Mouse (Mus musculus): ENCODE results near the gene Osbpl8.
A peak's percentile ranks its signal among the peaks of the same experiment; 100 is the strongest.

Gene Osbpl8

GRCm38 (mm10) chr10:111155065-111155464 is 9.5 kb upstream of the Osbpl8 start:
- no peak for DNase-seq (ENCODE audit: low spot score)

- no peak for DNase-seq (ENCODE audit: low spot score)
Measured at GRCm38 (mm10) chr10:111155571-111155970, 9.0 kb upstream of the Osbpl8 start.

GRCm38 (mm10) chr10:111156394-111157190 is 8.0 kb upstream of the Osbpl8 start:
- DNase-seq (ENCODE audit: low spot score) = no peak

DNA sequence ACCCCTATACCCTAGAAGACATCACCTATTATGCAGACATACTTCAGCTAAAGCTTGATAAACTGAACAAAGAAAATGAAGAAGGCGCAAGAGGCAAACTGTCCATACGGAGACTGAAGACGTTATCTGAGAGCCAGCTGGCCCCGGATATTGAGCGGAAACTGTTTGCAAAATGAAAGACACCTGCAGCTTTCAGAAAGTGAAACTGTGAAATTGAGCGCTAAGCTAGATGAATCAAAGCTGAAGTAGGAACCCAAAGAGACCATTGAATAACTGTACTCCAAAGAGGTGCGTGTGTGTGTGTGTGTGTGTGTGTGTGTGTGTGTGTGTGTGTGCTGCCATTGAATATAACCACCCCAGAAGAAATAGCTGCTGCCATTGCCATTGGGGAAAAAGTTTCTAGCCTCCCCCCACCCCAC is 7.3 kb upstream of the Osbpl8 start:
- no peak for DNase-seq (ENCODE audit: low spot score)

DNA sequence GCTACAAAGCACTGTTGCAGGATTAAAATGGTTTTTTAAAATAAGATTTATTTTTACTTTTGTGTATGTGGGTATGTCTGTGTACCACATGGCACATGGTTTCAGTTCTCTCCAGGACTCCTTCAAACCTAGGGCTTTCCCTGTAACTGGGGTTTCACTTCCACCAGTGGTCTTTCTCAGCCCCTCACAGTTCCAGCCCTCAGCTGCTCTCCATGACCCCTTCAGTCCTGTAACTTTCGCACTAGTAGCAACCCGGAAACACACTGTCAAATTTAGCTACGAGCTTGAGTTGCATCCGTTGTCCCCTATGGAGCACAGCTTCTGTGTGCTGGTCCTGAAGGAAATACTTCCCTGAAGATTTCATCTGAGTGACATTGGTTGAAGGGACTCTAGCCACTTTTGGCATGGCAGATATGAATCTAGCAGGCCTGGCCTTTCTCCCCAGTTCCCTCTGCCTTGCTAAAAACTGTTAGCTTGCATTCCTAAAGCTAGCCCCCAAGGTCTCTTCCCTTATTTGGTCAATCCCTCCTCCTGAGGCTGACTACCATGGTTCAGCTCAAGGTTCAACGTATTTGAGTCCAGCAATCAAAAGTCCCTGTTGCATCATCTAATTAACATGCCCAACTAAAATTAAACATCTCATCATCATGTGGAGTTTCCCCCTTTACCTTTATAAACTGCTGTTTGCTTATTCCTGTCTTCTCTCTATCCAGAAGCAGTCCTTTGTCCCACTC is 4.6 kb upstream of the Osbpl8 start:
- peak; percentile 45 for DNase-seq (ENCODE audit: low spot score)

DNA sequence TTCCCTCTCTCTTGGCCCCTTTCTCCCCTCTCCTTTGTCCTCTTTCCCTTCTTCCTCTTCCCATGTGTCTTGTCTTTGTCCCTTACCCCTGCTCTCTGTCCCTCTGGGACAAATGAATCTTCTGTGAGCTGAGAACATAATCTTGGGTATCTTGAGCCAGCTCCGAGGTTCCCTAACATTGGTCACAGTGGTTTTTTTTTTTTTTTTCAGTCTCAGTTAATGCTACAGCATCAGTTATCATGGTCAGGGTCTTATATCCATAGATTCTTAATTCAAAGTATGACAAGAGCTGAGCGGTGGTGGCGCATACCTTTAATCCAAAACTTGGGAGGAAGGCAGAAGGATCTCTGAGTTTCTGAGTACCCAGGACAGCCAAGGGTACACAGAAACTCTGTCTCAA is 4.0 kb upstream of the Osbpl8 start:
- DNase-seq (ENCODE audit: low spot score) = no peak

DNA sequence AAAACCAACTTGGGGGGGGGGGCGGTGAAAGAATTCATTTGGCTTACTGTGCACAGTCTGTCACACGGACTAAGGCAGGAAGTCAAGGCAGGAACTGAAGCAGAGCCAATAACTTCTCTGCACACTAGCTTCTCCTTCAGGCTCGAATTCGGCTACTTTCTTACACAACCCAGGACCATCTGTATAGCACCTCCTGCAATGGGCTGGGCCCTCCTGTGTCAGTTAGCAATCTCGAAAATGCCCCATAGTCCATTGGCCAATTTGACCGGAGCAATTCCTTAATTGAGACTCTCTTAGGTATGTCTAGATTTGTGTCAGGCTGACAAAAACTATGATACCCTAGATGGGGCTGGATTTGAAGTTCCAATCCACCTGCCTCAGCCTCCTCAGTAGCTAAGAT is 3.2 kb upstream of the Osbpl8 start:
- no peak for DNase-seq (ENCODE audit: low spot score)

- DNase-seq (ENCODE audit: low spot score) = no peak
Measured at GRCm38 (mm10) chr10:111163025-111163424, 1.5 kb upstream of the Osbpl8 start.

DNA sequence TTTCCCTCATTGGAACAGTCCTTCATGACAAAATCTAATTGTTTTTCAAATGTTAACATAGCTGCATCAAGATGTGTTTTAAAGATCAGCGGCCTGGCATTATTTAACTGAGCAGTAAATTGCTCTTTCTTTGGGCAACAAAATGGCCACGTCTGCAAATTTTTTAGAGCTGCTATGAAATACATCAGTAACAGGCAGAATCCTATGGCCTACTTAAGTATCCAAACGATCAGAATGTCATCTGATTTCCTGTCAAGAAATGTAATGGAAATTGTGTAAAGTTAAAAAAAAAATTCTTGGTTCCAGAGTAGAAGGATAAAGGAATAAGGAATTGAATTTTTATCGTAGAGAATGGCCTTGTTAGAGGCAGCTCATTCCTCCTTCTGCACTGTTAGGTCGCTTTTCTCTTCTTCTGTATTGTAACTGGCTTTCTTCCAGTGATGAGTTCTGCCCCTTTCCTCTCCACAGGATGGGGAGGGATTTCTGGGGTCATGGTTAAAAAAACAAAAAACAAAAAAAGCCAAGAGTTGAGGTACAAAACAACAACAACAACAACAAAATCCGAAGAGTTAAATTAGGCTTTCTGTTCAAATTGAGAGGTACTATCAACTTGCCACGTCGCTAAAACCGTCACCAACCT is 831 bp upstream of the Osbpl8 start:
- no peak for DNase-seq (ENCODE audit: low spot score)

- DNase-seq (ENCODE audit: low spot score) = no peak
Measured at GRCm38 (mm10) chr10:111165219-111165981, 848 bp downstream of the Osbpl8 start.

GRCm38 (mm10) chr10:111166057-111166841 is 1.7 kb downstream of the Osbpl8 start:
- DNase-seq (ENCODE audit: low spot score) = no peak

DNA sequence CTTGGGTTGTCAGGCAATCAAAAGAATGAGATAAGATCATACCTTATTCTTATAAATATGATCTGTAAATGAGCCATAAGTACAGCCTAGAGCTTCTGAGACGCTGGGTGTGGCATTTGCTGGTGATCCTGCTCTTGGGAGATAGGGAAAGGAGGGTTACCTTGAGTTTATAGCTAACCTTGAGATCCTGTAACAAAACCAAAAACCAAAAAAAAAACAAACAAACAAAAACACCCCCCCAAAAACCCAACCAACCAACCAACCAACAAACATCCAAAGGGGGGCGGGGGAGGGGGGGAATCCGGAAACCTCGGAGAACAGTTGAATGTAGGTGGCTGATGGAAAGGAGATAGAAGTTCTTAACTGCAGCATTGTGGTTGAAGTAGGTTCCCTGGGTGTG is 2.9 kb downstream of the Osbpl8 start:
- no peak for DNase-seq (ENCODE audit: low spot score)

GRCm38 (mm10) chr10:111168305-111168704 is 3.8 kb downstream of the Osbpl8 start:
- DNase-seq (ENCODE audit: low spot score) = no peak

DNA sequence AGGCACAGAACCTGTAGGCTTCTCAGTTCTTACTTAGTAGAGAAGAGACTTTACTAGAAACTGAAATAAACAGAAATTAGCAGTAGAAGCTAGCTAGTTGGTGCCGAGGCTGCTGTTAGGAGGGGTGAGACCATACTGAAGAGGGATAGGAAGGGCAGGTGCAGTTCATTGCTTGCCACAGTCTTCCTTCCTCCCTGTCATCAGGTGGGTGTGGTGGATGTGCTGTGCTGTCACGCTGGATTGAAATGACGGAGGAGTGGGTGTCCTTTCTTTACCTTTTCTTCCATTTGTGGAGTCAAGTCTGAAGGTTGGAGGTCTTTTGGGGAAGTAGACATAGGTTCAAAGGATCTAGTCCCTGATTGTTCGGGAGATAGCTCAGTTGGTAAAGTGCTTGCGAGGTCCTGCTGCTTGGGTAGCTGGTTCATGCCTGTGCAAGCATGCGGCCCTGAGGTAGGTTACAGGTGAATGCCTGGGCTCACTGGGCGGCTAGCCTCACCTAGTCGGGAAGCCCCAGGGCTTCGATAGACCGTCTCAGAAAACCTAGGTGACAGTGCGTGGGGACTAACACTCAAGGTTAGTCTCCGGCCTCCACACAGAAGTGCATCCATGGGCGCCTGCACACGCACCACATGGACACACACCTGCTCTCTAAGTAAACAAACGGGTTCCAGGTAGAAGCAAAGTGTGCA is 6.8 kb downstream of the Osbpl8 start:
- no peak for DNase-seq (ENCODE audit: low spot score)

- DNase-seq (ENCODE audit: low spot score) = no peak
Measured at GRCm38 (mm10) chr10:111173589-111174247, 9.2 kb downstream of the Osbpl8 start.

GRCm38 (mm10) chr10:111177336-111177735 is 12.8 kb downstream of the Osbpl8 start:
- DNase-seq (ENCODE audit: low spot score) = no peak

GRCm38 (mm10) chr10:111178024-111178423 is 13.5 kb downstream of the Osbpl8 start:
- no peak for DNase-seq (ENCODE audit: low spot score)

- DNase-seq (ENCODE audit: low spot score) = no peak
Measured at GRCm38 (mm10) chr10:111180633-111181032, 16.1 kb downstream of the Osbpl8 start.

GRCm38 (mm10) chr10:111183634-111184270 is 19.2 kb downstream of the Osbpl8 start:
- DNase-seq (ENCODE audit: low spot score) = no peak
